Mouse (Mus musculus): ENCODE data around the gene Exosc8.
A peak's percentile ranks its signal among the peaks of the same experiment; 100 is the strongest.

- TF ChIP-seq CTCF (IDR thresholded peaks at IDR 0.05; ENCODE audit: low read depth) (peak; percentile 89), EP300 (IDR thresholded peaks at IDR 0.05; ENCODE audit: low read depth) (no peak)
These were observed at the start of gene Exosc8, which contains the start of gene Alg5 for GRCm38 (mm10) chr3:54735247-54736046.

All from liver, embryonic 14.5 days (tissue).